Comparison of ENCODE assay signal across 10 mouse cellular contexts in the genomic region with DNA sequence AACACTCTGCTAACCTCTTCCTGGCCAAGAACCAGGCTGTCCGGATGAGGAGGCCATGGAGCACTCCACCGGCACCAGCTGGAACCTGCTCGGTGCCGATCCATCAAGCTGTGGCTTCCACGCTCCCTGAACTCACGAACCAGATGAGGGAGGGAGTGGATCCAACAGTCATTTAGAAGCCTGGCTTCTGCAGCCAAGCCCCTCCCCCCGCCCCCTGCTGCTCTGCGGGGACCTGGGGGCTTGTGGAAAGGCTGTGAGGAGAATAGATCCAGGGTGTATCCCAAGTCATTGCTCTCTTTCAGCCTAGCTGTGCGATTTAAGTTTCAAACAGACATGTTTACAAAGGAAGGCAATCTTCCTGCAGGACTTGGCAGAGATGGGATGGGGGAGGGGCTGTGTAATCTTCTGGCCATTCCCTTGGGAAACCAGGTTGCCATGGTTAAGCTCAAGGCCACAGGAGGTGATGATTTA. TPM values are rescaled to one million over a fixed set of nuclear protein-coding genes. Genes with fewer than 3 reads are reported as not detected.
A peak's percentile ranks its signal among the peaks of the same experiment; 100 is the strongest.
DNase-seq lines count a peak whose midpoint lies in the region; ATAC-seq and TF ChIP-seq lines count a peak whose summit lies in the region.
"Had no signal": no experiment of that assay in that cellular context is flagged by ENCODE, and none has a peak within 500 bp of the region (broad histone marks: within the 10 kb centered on the region; RNA-seq: fewer than 3 reads in every experiment).

No protein-coding gene starts in this region.

- TF ChIP-seq CTCF in stomach, postnatal 0 days (IDR thresholded peaks at IDR 0.05; ENCODE audit: low read depth), result no peak

- no peaks in the 10 kb centered on the region for H3K9me3 ChIP-seq in stomach, embryonic 14.5 days (ENCODE audit: control insufficient read depth, low read depth, low read length)
- no peaks in the 10 kb centered on the region for H3K9me3 ChIP-seq in stomach, postnatal 0 days (ENCODE audit: control insufficient read depth, low read length)
- no peaks in the 10 kb centered on the region for H3K9me3 ChIP-seq in forebrain, embryonic 15.5 days
- no peaks in the 10 kb centered on the region for H3K9me3 ChIP-seq in kidney, embryonic 15.5 days (replicated peaks)
- no peaks in the 10 kb centered on the region for H3K9me3 ChIP-seq in midbrain, embryonic 15.5 days

- H3K27me3 ChIP-seq in stomach, embryonic 14.5 days (ENCODE audit: control insufficient read depth, insufficient read depth, low read length), result no peaks in the 10 kb centered on the region
- H3K27me3 ChIP-seq in stomach, postnatal 0 days (ENCODE audit: control insufficient read depth, insufficient read depth, low read length), result no peaks in the 10 kb centered on the region
- no peaks in the 10 kb centered on the region for H3K27me3 ChIP-seq in forebrain, embryonic 15.5 days
- H3K27me3 ChIP-seq in kidney, embryonic 15.5 days, result no peaks in the 10 kb centered on the region; the same call in 1 of the 2 replicates
- no peaks in the 10 kb centered on the region for H3K27me3 ChIP-seq in midbrain, embryonic 15.5 days (replicated peaks)

- no peak overlapping the region; the same call in 1 of the 2 replicates for H3K27ac ChIP-seq in stomach, embryonic 14.5 days (ENCODE audit: low read length)
- H3K27ac ChIP-seq in stomach, postnatal 0 days (replicated peaks), result no peak overlapping the region
- H3K27ac ChIP-seq in forebrain, embryonic 15.5 days (replicated peaks), result no peak overlapping the region
- 0 out of 2 replicates have a peak overlapping the region, but pooled peaks have one; percentile 49 for H3K27ac ChIP-seq in kidney, embryonic 15.5 days
- H3K27ac ChIP-seq in midbrain, embryonic 15.5 days, result peak overlapping the region; percentile 62; the same call in 1 of the 2 replicates

- TF ChIP-seq EP300 in stomach, postnatal 0 days (optimal IDR thresholded peaks at IDR 0.05), result no peak

- no peak for DNase-seq in stomach, postnatal 0 days (ENCODE audit: low spot score)
- no peak for DNase-seq in MN1 (ENCODE audit: low spot score)
- no peak for DNase-seq in adrenal gland, adult 8-10 months

- peaks cover 9% of the 10 kb centered on the region for H3K4me1 ChIP-seq in stomach, embryonic 14.5 days (ENCODE audit: control insufficient read depth, insufficient read depth, low read length)
- H3K4me1 ChIP-seq in stomach, postnatal 0 days (replicated peaks; ENCODE audit: control insufficient read depth, insufficient read depth), result no peaks in the 10 kb centered on the region
- peaks cover 11% of the 10 kb centered on the region for H3K4me1 ChIP-seq in forebrain, embryonic 15.5 days
- H3K4me1 ChIP-seq in kidney, embryonic 15.5 days, result peaks cover 13% of the 10 kb centered on the region
- H3K4me1 ChIP-seq in midbrain, embryonic 15.5 days, result peaks cover 28% of the 10 kb centered on the region

- no peaks in the 10 kb centered on the region for H3K36me3 ChIP-seq in stomach, embryonic 14.5 days (ENCODE audit: control insufficient read depth, insufficient read depth, low read length)
- no peaks in the 10 kb centered on the region for H3K36me3 ChIP-seq in stomach, postnatal 0 days (ENCODE audit: control insufficient read depth, insufficient read depth, low read length)
- no peaks in the 10 kb centered on the region for H3K36me3 ChIP-seq in forebrain, embryonic 15.5 days
- H3K36me3 ChIP-seq in kidney, embryonic 15.5 days, result no peaks in the 10 kb centered on the region
- no peaks in the 10 kb centered on the region for H3K36me3 ChIP-seq in midbrain, embryonic 15.5 days (replicated peaks)

- peak; percentile 67; the same call in 1 of the 2 replicates for ATAC-seq in stomach, embryonic 14.5 days (ENCODE audit: insufficient number of reproducible peaks, insufficient read depth, low FRiP score, low read depth)
- no peak; the same call in 1 of the 2 replicates for ATAC-seq in stomach, postnatal 0 days (ENCODE audit: low FRiP score, low TSS enrichment)
- ATAC-seq in forebrain, embryonic 15.5 days (replicated peaks), result no peak
- peak; percentile 54; the same call in 1 of the 2 replicates for ATAC-seq in kidney, embryonic 15.5 days (replicated peaks; ENCODE audit: low FRiP score)
- ATAC-seq in midbrain, embryonic 15.5 days (replicated peaks), result peak; percentile 35; the same call in 1 of the 2 replicates
- no peak for ATAC-seq in megakaryocyte progenitor cell, adult 5-6 weeks (replicated peaks; ENCODE audit: poor library complexity)

- no peak overlapping the region for H3K9ac ChIP-seq in stomach, embryonic 14.5 days (replicated peaks; ENCODE audit: low read depth, low read length)
- no peak overlapping the region for H3K9ac ChIP-seq in stomach, postnatal 0 days (ENCODE audit: low read length)
- no peak overlapping the region for H3K9ac ChIP-seq in forebrain, embryonic 15.5 days (replicated peaks)
- H3K9ac ChIP-seq in kidney, embryonic 15.5 days, result no peak overlapping the region
- peak overlapping the region; percentile 28; the same call in 1 of the 2 replicates for H3K9ac ChIP-seq in midbrain, embryonic 15.5 days

- no peak overlapping the region for H3K4me3 ChIP-seq in stomach, embryonic 14.5 days (ENCODE audit: low read depth, low read length)
- H3K4me3 ChIP-seq in stomach, postnatal 0 days (ENCODE audit: low read depth, low read length), result no peak overlapping the region
- H3K4me3 ChIP-seq in forebrain, embryonic 15.5 days, result no peak overlapping the region
- H3K4me3 ChIP-seq in kidney, embryonic 15.5 days (replicated peaks), result peak overlapping the region; percentile 23
- H3K4me3 ChIP-seq in midbrain, embryonic 15.5 days, result no peak overlapping the region

- 2% methylated on average over 9 of the region's 9 CpGs for WGBS in stomach, embryonic 14.5 days
- 6% methylated on average over 9 of the region's 9 CpGs for WGBS in stomach, postnatal 0 days
- 10% methylated on average over 9 of the region's 9 CpGs for WGBS in forebrain, embryonic 15.5 days
- WGBS in kidney, embryonic 15.5 days, result 0% methylated on average over 9 of the region's 9 CpGs
- WGBS in midbrain, embryonic 15.5 days, result 4% methylated on average over 9 of the region's 9 CpGs

- H3K4me2 ChIP-seq in stomach, embryonic 14.5 days (replicated peaks; ENCODE audit: low read depth, low read length), result peak overlapping the region; percentile 29
- no peak overlapping the region; the same call in 1 of the 2 replicates for H3K4me2 ChIP-seq in stomach, postnatal 0 days (replicated peaks; ENCODE audit: low read depth)
- 0 out of 2 replicates have a peak overlapping the region, but pooled peaks have one; percentile 15 for H3K4me2 ChIP-seq in forebrain, embryonic 15.5 days (replicated peaks)
- peak overlapping the region; percentile 54 for H3K4me2 ChIP-seq in kidney, embryonic 15.5 days
- H3K4me2 ChIP-seq in midbrain, embryonic 15.5 days, result peak overlapping the region; percentile 30

RNA-seq across cellular contexts. Expression of a gene that starts 26.2 kb away (rescaled TPM):
- not detected in 2 replicates for polyA plus RNA-seq in stomach, embryonic 14.5 days (2014; fragmentation: Nextera tagmentation; extraction: Ambion mirVana)
- polyA plus RNA-seq in stomach, postnatal 0 days (2015; fragmentation: Nextera tagmentation; extraction: Ambion mirVana), result not detected in 2 replicates
- not detected in 2 replicates for polyA plus RNA-seq in forebrain, embryonic 15.5 days (2015; fragmentation: Nextera tagmentation; extraction: Ambion mirVana)
- polyA plus RNA-seq in kidney, embryonic 15.5 days (2015; fragmentation: Nextera tagmentation; extraction: Ambion mirVana), result not detected in 2 replicates
- not detected in 2 replicates for polyA plus RNA-seq in midbrain, embryonic 15.5 days (2015; fragmentation: Nextera tagmentation; extraction: Ambion mirVana)
- total RNA-seq in megakaryocyte progenitor cell, adult 5-6 weeks (2015), result not detected in 2 replicates
- not detected in 2 replicates for total RNA-seq in megakaryocyte progenitor cell, adult 5-6 weeks (2017)
- total RNA-seq in adrenal gland, adult 8-10 months (2022), result not detected
- total RNA-seq: adrenal gland, postnatal 36 days had no signal
- polyA plus RNA-seq: large intestine, adult 2 months had no signal

RNA-seq across cellular contexts. Expression of a gene that starts 47.0 kb away (rescaled TPM):
- polyA plus RNA-seq in stomach, embryonic 14.5 days (2014; fragmentation: Nextera tagmentation; extraction: Ambion mirVana), result not detected in 2 replicates
- polyA plus RNA-seq in stomach, postnatal 0 days (2015; fragmentation: Nextera tagmentation; extraction: Ambion mirVana), result not detected in 2 replicates
- polyA plus RNA-seq in forebrain, embryonic 15.5 days (2015; fragmentation: Nextera tagmentation; extraction: Ambion mirVana), result not detected in 2 replicates
- not detected in 2 replicates for polyA plus RNA-seq in kidney, embryonic 15.5 days (2015; fragmentation: Nextera tagmentation; extraction: Ambion mirVana)
- not detected in 2 replicates for polyA plus RNA-seq in midbrain, embryonic 15.5 days (2015; fragmentation: Nextera tagmentation; extraction: Ambion mirVana)
- not detected in 2 replicates for total RNA-seq in megakaryocyte progenitor cell, adult 5-6 weeks (2015)
- not detected in 2 replicates for total RNA-seq in megakaryocyte progenitor cell, adult 5-6 weeks (2017)
- total RNA-seq in adrenal gland, adult 8-10 months (2022), result not detected
- total RNA-seq: adrenal gland, postnatal 36 days had no signal
- polyA plus RNA-seq: large intestine, adult 2 months had no signal

RNA-seq across cellular contexts. Expression of a gene that starts 58.0 kb away (rescaled TPM):
- not detected in 2 replicates for polyA plus RNA-seq in stomach, embryonic 14.5 days (2014; fragmentation: Nextera tagmentation; extraction: Ambion mirVana)
- polyA plus RNA-seq in stomach, postnatal 0 days (2015; fragmentation: Nextera tagmentation; extraction: Ambion mirVana), result not detected in 2 replicates
- polyA plus RNA-seq in forebrain, embryonic 15.5 days (2015; fragmentation: Nextera tagmentation; extraction: Ambion mirVana), result not detected in 2 replicates
- polyA plus RNA-seq in kidney, embryonic 15.5 days (2015; fragmentation: Nextera tagmentation; extraction: Ambion mirVana), result not detected in 2 replicates
- polyA plus RNA-seq in midbrain, embryonic 15.5 days (2015; fragmentation: Nextera tagmentation; extraction: Ambion mirVana), result not detected in 2 replicates
- not detected in 2 replicates for total RNA-seq in megakaryocyte progenitor cell, adult 5-6 weeks (2015)
- not detected in 2 replicates for total RNA-seq in megakaryocyte progenitor cell, adult 5-6 weeks (2017)
- not detected for total RNA-seq in adrenal gland, adult 8-10 months (2022)
- total RNA-seq: adrenal gland, postnatal 36 days had no signal
- polyA plus RNA-seq: large intestine, adult 2 months had no signal

Comparison
In these comparisons a context has a peak if more than half of its experiments do, and no peak if none do; other contexts are left out.
1. ATAC-seq: peak in stomach, embryonic 14.5 days (single experiment), kidney, embryonic 15.5 days (single experiment) and midbrain, embryonic 15.5 days (single experiment); none in stomach, postnatal 0 days (single experiment), forebrain, embryonic 15.5 days (single experiment) and megakaryocyte progenitor cell, adult 5-6 weeks (single experiment).
2. H3K27ac ChIP-seq: peak in kidney, embryonic 15.5 days (single experiment) and midbrain, embryonic 15.5 days (single experiment); none in stomach, embryonic 14.5 days (single experiment), stomach, postnatal 0 days (single experiment) and forebrain, embryonic 15.5 days (single experiment).